Mouse (Mus musculus): ENCODE measurements around the gene Maob.

Maob gene

DNA sequence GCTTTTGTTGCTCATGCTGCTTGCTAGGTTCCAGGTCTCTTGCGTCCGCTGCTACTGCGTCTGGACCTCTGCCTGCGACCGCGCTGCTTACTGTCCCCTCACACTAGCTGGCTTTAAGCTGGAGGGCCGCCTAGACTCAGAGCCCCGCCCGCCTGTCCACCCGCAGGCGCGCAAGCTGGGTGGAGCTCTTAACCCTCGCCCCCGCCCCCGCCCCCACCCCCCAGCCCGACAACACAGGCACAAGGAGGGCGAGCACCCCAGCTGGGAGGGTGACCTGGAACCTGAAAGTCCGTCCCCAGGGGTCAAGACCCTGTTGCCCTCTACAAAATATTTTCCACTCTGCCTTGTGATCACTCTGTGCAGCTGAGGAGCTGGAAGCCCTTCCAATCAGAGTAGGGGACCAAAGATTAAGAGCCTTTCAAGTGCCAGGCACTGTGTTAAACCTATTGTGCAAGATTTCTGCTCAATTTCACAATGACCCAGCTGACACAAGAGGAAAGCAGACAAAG, at the start of gene Maob:
Gene Maob, minus strand, starts transcription at position 106 of the 509 bp plus-strand sequence.
- DNase-seq (ENCODE audit: low read depth), result no peak

DNA sequence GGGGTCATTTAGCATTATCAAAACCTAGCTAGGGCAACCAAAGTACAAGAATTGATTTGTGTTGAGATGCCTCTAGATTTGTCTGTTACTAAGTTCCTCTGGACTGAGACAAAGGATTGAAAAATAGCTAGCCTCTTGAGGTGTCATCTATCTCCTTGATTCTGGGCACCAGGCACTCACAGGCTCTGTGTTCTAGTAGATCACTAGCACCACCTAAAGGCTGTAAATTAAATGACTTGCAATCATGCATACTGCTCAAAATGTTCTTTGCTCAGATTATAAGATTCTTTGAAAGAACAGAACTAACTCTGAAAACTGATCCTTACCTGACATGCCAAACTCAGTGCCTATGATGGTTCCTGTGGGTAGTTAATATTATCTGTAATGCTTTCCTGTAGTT, 43.1 kb upstream of the Maob start:
- peak; percentile 1 for DNase-seq (ENCODE audit: low read depth)

DNA sequence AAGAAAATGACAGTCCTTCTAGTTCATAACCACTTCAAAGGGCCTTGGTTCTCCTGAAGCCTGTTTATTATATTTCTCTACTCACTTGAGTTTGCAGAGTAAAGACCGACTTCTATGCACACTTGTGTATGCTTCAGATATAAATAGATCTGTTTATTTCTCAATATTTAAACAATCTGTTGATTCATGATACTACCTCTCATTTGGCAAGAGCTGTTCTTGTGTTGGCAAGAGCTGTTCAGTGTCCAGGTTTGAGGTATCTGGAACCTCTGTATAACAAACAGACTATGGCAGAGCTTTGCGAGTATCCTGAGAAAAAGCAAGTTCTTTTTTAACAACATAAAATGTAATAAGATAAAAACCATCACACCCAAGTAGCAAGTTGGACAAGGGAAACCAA, 28.9 kb upstream of the Maob start:
- no peak for DNase-seq (ENCODE audit: low read depth)

DNA sequence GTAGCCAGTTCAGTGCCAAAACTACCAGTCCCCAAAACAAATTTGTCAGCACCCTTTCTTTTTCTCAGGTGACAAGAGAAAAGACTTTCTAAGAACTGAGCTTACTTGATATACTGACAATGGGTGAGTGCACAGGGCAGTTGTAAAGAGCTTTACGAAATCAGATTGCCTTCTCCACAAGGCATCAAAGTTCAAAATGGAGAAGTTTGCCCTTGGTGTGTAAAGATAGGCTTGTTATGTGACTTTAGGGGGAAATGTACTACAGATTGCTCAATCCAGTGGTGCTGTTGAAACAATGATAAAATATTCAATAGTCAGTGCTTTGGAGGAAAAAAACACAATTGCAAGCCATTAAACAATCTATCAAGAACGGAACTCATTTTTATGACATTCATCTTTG, 24.3 kb upstream of the Maob start:
- no peak for DNase-seq (ENCODE audit: low read depth)

DNA sequence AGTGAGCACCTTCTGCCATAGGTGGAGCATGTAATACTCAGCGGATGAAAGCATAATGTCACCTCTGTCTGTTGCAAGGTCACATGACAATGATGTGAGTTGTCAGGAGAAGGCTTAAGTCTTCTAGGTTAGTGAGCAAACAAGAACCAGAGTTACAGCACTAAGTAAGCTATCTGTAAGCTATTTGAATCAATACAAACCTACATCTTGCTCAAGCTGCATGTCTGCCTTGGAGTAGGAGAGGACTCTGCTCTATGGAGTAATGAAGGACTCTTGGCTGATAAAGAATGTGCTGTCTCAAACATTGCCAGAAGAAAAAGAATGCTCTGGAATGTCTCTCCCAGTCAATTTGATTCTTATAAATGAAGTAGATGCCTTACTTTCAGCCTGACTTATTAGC, 20.1 kb upstream of the Maob start:
- DNase-seq (ENCODE audit: low read depth), result no peak

DNA sequence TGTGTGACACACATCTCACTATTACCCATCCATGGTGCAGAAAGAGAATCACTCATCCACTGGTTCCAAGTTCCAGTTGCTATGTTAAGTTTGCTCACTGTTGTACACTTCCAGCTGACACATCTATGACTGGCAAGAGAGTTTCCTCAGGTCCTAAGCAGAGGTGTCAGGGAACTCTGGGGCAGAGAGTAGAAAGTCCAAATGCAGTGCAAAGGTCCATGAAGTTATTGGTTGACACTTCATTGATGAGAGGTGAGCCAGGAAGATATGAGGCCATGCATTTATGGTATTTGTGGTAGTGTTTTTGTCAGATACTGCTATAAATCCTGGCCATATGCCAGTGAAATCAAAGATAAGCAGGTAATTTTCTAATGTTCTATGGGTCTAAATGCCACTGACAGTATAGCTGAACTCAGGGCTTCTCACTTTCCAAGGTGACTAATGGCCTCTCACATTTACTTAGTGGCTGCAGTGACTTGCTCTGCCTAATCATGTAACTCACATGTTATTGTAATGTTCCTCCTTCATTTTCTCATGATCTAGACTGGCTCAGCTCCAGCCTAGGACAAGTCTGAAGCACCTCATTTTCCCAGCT, 19.4 kb upstream of the Maob start:
- no peak for DNase-seq (ENCODE audit: low read depth)

DNA sequence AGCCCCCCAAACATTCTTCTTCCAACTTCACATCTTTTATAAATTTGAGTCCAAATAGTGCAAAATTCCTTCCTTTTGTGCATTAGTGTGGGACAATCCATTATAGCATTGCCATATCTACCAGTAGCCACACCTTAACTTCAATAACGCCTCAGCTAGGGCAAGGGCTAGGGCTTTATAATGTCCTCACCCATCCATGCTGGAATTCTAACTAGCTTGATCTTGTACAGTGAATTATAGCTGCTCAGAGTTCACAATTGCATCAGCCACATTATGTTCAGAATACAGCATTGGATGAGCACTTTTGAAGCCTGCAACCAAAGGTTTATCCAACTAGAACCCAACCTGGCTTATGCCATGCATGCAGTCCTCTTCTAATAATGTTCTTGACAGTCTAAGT, 8.9 kb upstream of the Maob start:
- DNase-seq (ENCODE audit: low read depth), result no peak

DNA sequence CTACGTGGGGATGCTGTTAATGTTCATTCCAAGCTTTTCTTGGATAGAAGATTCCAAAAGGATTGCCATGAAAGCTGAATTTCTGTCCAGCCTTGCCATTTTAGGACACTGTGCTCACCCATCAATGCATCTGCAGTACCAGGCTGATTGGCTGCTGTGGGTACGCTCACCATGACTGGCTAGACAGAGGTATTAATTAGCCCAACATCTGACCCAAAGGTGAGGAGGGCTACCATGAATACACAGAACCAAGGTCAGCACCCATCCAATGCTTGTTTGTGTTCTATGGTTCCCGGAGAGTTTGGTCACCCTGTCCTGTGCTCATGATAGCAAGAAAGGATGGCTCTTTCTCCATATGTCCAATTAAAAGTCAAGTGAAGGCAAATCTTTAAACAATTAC, 1.2 kb downstream of the Maob start:
- DNase-seq (ENCODE audit: low read depth), result no peak

DNA sequence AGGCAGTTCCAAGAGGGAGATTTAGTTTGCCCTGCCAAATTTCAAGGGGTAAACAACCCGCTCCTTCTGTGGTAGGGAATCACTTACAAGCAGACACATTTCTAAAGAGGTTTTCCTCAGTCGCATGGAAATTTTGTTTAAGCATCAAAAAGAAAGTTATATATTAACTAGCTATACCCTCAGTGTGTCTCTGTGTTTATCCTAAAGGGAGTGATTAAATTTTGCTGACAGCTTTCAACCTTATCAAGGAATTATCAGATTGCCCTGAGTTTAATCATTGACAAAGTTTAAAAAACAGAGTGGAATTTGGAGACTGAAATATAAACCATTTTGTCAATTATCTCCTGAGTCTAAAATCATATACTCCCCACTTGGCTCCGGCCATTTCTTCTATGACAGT, 5.1 kb downstream of the Maob start:
- DNase-seq (ENCODE audit: low read depth), result no peak

DNA sequence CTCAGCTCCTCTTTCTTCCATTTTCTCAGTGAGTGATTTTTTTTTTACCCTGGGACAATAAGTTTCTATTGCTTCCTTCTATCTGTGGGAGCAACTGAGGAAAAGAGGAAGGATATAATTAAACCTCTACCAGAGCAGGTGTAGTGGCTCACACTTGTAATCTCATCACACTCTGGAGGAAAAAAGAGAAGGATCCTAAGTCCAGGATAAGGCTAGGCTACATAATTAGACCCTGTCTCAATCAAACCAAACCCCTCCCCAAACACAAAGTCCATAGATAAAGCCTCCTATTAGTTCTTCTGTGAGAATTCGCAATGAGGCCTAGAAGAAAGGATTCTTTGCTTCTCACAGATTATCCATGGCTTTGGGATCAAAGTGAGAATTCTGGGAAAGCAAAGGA, 49.7 kb downstream of the Maob start:
- DNase-seq (ENCODE audit: low read depth), result no peak

DNA sequence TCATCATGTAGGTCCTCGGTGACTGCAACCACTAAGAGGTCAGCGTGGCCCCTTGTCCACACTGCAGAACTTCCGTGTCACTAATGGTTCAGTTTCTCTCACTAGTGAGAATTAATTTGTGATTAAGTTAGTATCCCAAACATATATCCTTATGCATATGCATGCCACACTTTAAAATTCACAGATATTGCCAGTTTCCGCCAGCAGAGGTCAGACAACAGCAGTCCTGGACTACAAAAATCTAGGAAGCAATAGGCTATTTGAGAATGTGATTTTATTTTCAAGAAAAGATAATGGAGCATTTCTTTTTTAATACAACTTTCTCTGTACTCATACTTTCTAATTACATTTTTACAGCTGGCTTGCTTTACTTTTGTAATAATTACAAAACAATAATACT, 51.0 kb downstream of the Maob start:
- no peak for DNase-seq (ENCODE audit: low read depth)

DNA sequence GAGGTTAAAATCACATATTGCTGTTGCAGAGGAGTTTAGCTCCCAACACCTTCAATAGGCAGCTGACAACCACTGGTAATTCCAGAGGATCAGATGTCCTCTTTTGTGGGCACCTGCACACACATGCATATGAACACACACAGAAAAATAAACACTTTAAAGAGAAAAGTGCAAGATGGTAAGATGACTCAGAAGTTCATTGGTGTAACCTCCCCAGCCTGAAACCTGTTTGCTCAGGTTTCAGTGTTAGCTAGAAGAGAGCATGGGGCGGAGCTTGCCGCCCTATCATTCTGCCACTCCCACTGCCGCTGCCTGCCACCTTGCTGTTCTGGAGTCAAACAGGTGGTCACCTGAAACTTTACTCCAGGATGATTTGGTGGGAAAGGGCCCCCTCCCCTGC, 55.7 kb downstream of the Maob start:
- DNase-seq (ENCODE audit: low read depth), result no peak

DNA sequence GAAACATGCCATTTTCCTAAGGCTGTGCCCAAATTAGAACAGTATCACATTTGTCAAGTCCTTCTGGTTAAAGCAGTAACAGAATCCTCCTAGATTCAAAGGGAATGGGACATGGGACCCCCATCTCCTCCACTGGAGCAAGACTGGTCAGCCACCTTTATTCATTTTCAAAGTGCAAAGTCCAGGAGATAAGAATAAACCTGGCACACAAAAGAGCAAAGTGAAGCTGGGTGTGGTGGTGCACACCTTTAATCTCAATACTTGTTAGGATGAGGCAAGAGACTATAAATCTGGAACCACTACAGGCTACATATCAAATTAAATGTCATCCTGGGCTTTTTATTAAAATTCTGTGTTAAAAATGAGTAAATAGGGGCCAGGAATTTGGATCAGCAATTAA, 62.4 kb downstream of the Maob start:
- no peak for DNase-seq (ENCODE audit: low read depth)

DNA sequence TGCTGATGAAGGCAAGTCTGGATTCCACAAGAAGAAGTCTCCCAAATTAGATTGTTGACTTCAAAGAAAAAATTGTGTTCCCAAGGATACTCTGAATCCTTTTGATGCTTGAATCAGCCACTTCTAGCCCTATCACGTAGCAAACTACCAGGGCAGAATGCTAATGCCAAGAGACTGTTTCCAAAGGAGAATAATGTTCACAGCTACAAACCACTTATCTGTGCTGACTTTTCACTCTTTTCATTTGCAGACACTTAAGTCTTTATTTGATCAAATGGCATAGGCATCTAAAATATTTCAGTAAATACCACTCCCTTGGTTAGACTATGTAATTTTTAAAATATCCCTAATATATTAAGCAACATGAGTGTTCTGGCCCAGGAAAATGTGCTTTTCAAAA, 68.2 kb downstream of the Maob start:
- DNase-seq (ENCODE audit: low read depth), result no peak

DNA sequence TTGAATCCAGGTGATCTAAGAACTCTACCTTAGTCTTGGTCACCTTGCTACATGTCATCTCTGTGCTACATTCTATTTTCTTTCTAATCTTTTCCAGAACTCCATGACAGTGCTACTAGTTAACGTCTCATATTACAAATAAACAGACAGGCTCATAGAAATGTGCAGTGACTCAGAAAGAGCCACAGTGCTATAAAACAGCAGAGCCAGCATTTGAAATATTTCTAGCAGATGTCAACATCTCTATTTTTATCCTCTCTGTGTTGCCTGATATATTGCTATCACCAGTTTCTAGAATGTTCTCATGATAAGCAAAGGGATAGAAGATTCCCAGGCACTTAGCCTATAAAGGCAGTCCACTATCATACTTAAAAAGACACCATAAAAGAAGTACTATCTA, 103.1 kb downstream of the Maob start:
- no peak for DNase-seq (ENCODE audit: low read depth)

DNA sequence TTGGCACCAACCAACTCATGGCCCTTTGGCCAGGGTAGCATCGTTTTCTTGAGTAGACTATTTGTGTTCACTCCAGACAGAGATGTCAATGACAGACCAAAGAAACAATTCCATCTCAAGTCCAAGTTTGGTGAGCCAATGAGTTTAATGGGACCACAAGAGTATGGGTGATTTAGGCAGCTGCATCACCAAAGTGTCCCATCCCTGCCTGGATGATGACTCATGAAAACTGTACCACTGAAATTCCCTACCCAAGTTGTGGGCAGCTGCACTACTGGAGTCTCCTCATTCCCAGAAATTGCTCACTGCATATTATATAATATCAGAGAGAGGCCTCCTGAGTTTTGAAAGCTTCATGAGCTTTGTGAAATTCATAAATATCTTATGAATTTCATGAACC, 111.1 kb downstream of the Maob start:
- no peak for DNase-seq (ENCODE audit: low read depth)

Measured in c-Kit-positive CD71-negative TER-119-negative erythroid progenitor cells, embryonic 14.5 days (primary cell).